Mouse (Mus musculus): ENCODE data around the gene Elovl7. TPM values are rescaled to one million over a fixed set of nuclear protein-coding genes. Genes with fewer than 3 reads are reported as not detected.

The Elovl7 gene
- polyA plus RNA-seq, 1 experiment from 2014 or later: 1.5 TPM

- Histone ChIP-seq H3K4me1 (ENCODE audit: control insufficient read depth, insufficient read depth, low read length) (no peaks in the 10 kb centered on the region), H3K27ac (replicated peaks; ENCODE audit: low read depth, low read length) (no peak overlapping the region), H3K27me3 (ENCODE audit: control insufficient read depth, insufficient read depth, low read length) (peaks cover 28% of the 10 kb centered on the region), H3K4me2 (ENCODE audit: low read depth, severe bottlenecking) (peak overlapping the region; percentile 100), H3K4me3 (ENCODE audit: low read depth, low read length) (peak overlapping the region; percentile 61), H3K36me3 (ENCODE audit: control insufficient read depth, insufficient read depth, low read length) (no peaks in the 10 kb centered on the region), H3K9me3 (ENCODE audit: control insufficient read depth, low read length) (no peaks in the 10 kb centered on the region), H3K9ac (ENCODE audit: low read length) (no peak overlapping the region)
- DNase-seq (ENCODE audit: low spot score) (no peak), ATAC-seq (ENCODE audit: insufficient number of reproducible peaks, low FRiP score, low TSS enrichment, low read depth) (no peak)
- 6% methylated on average over 12 of the region's 12 CpGs for WGBS
Observed at GRCm38 (mm10) chr13:108215231-108215780, 1.1 kb downstream of the Elovl7 start.

DNA sequence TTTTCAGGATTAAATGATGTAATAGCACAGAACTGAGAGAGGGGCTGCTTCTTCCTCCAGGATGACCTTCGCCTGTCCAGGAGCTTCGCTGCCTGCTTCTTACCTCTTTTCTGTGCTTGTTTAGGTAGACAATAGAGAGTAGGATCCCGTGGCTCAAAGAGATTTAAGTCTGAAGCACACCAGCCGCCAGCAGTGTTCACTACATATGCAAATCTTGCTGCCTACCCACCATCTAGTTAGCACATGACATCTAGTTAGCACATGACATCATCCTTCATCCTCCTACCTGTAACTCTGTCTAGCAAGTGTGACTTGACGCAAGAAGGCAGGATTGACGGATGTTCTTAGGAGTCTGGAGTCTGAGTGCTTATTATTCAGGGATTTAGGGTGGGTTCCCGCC lies 5.6 kb downstream of the Elovl7 start:
- no peak for ATAC-seq (ENCODE audit: insufficient number of reproducible peaks, low FRiP score, low TSS enrichment, low read depth)
- Histone ChIP-seq H3K27ac (replicated peaks; ENCODE audit: low read depth, low read length) (no peak overlapping the region), H3K9me3 (ENCODE audit: control insufficient read depth, low read length) (no peaks in the 10 kb centered on the region), H3K4me1 (ENCODE audit: control insufficient read depth, insufficient read depth, low read length) (no peaks in the 10 kb centered on the region), H3K9ac (ENCODE audit: low read length) (no peak overlapping the region), H3K27me3 (ENCODE audit: control insufficient read depth, insufficient read depth, low read length) (peaks cover 18% of the 10 kb centered on the region), H3K4me3 (ENCODE audit: low read depth, low read length) (no peak overlapping the region), H3K4me2 (ENCODE audit: low read depth, severe bottlenecking) (no peak overlapping the region), H3K36me3 (ENCODE audit: control insufficient read depth, insufficient read depth, low read length) (no peaks in the 10 kb centered on the region)
- DNase-seq (ENCODE audit: low spot score): no peak
- 82% methylated on average over 7 of the region's 7 CpGs for WGBS

GRCm38 (mm10) chr13:108229191-108229590 lies 15.0 kb downstream of the Elovl7 start:
- 59% methylated on average over 3 of the region's 3 CpGs for WGBS
- no peaks in the 10 kb centered on the region for H3K36me3 ChIP-seq (ENCODE audit: control insufficient read depth, insufficient read depth, low read length)
- H3K4me3 ChIP-seq (ENCODE audit: low read depth, low read length): no peak overlapping the region
- H3K9ac ChIP-seq (ENCODE audit: low read length): no peak overlapping the region
- no peak overlapping the region for H3K27ac ChIP-seq (replicated peaks; ENCODE audit: low read depth, low read length)
- no peaks in the 10 kb centered on the region for H3K27me3 ChIP-seq (ENCODE audit: control insufficient read depth, insufficient read depth, low read length)
- no peaks in the 10 kb centered on the region for H3K9me3 ChIP-seq (ENCODE audit: control insufficient read depth, low read length)
- no peak for ATAC-seq (ENCODE audit: insufficient number of reproducible peaks, low FRiP score, low TSS enrichment, low read depth)
- no peaks in the 10 kb centered on the region for H3K4me1 ChIP-seq (ENCODE audit: control insufficient read depth, insufficient read depth, low read length)
- H3K4me2 ChIP-seq (ENCODE audit: low read depth, severe bottlenecking): no peak overlapping the region
- DNase-seq (ENCODE audit: low spot score): no peak

GRCm38 (mm10) chr13:108229634-108230330 lies 15.6 kb downstream of the Elovl7 start:
- Histone ChIP-seq H3K27ac (replicated peaks; ENCODE audit: low read depth, low read length) (no peak overlapping the region), H3K9me3 (ENCODE audit: control insufficient read depth, low read length) (no peaks in the 10 kb centered on the region), H3K4me2 (ENCODE audit: low read depth, severe bottlenecking) (no peak overlapping the region), H3K9ac (ENCODE audit: low read length) (no peak overlapping the region), H3K36me3 (ENCODE audit: control insufficient read depth, insufficient read depth, low read length) (no peaks in the 10 kb centered on the region), H3K27me3 (ENCODE audit: control insufficient read depth, insufficient read depth, low read length) (no peaks in the 10 kb centered on the region), H3K4me3 (ENCODE audit: low read depth, low read length) (no peak overlapping the region), H3K4me1 (ENCODE audit: control insufficient read depth, insufficient read depth, low read length) (no peaks in the 10 kb centered on the region)
- ATAC-seq (ENCODE audit: insufficient number of reproducible peaks, low FRiP score, low TSS enrichment, low read depth) (no peak), DNase-seq (ENCODE audit: low spot score) (no peak)
- 74% methylated on average over 6 of the region's 6 CpGs for WGBS

- Histone ChIP-seq H3K36me3 (ENCODE audit: control insufficient read depth, insufficient read depth, low read length) (no peaks in the 10 kb centered on the region), H3K4me2 (ENCODE audit: low read depth, severe bottlenecking) (no peak overlapping the region), H3K9ac (ENCODE audit: low read length) (no peak overlapping the region), H3K4me1 (ENCODE audit: control insufficient read depth, insufficient read depth, low read length) (no peaks in the 10 kb centered on the region), H3K27ac (replicated peaks; ENCODE audit: low read depth, low read length) (no peak overlapping the region), H3K9me3 (ENCODE audit: control insufficient read depth, low read length) (no peaks in the 10 kb centered on the region), H3K27me3 (ENCODE audit: control insufficient read depth, insufficient read depth, low read length) (no peaks in the 10 kb centered on the region), H3K4me3 (ENCODE audit: low read depth, low read length) (no peak overlapping the region)
- WGBS: 62% methylated on average over 4 of the region's 4 CpGs
- ATAC-seq (ENCODE audit: insufficient number of reproducible peaks, low FRiP score, low TSS enrichment, low read depth): no peak
- DNase-seq (ENCODE audit: low spot score): no peak
Observed at GRCm38 (mm10) chr13:108240012-108240411, 25.8 kb downstream of the Elovl7 start.

GRCm38 (mm10) chr13:108241715-108242114 lies 27.5 kb downstream of the Elovl7 start:
- Histone ChIP-seq H3K27me3 (ENCODE audit: control insufficient read depth, insufficient read depth, low read length) (no peaks in the 10 kb centered on the region), H3K36me3 (ENCODE audit: control insufficient read depth, insufficient read depth, low read length) (no peaks in the 10 kb centered on the region), H3K9me3 (ENCODE audit: control insufficient read depth, low read length) (no peaks in the 10 kb centered on the region), H3K27ac (replicated peaks; ENCODE audit: low read depth, low read length) (no peak overlapping the region), H3K9ac (ENCODE audit: low read length) (no peak overlapping the region), H3K4me1 (ENCODE audit: control insufficient read depth, insufficient read depth, low read length) (no peaks in the 10 kb centered on the region), H3K4me2 (ENCODE audit: low read depth, severe bottlenecking) (no peak overlapping the region), H3K4me3 (ENCODE audit: low read depth, low read length) (no peak overlapping the region)
- WGBS: 85% methylated on average over 5 of the region's 5 CpGs
- ATAC-seq (ENCODE audit: insufficient number of reproducible peaks, low FRiP score, low TSS enrichment, low read depth) (no peak), DNase-seq (ENCODE audit: low spot score) (no peak)

DNA sequence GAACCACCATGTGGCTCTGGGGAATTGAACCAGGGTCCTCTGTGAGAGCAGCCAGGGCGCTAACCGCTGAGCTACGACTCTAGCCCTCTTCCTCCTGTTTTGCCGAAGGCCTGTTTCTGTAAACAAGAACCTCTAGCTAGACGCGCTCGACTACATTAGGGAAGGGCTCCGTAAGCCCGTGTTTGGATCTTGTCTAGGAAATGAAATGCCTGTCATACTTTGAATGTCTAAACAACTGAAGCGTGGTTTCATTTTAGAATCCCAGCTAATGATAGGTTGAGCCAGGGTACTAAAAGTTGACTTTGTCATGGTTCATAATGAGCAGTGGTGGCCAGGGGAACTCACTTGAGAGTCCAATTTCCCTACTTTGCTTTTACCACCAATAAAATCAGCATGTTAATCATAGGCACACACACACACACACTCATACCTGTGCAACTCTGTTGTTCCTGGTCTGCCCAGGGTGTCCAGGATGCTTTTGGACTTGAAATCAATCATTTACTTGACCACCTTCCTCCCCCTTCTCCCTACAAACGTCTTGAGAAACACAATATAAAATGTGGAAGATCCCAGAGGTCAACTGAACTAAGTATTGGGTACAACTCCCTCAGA lies 31.0 kb downstream of the Elovl7 start:
- H3K4me3 ChIP-seq (ENCODE audit: low read depth, low read length): no peak overlapping the region
- DNase-seq (ENCODE audit: low spot score) (no peak), ATAC-seq (ENCODE audit: insufficient number of reproducible peaks, low FRiP score, low TSS enrichment, low read depth) (no peak)
- WGBS: 85% methylated on average over 11 of the region's 11 CpGs
- no peak overlapping the region for H3K4me2 ChIP-seq (ENCODE audit: low read depth, severe bottlenecking)
- no peak overlapping the region for H3K27ac ChIP-seq (replicated peaks; ENCODE audit: low read depth, low read length)
- H3K36me3 ChIP-seq (ENCODE audit: control insufficient read depth, insufficient read depth, low read length): no peaks in the 10 kb centered on the region
- no peaks in the 10 kb centered on the region for H3K27me3 ChIP-seq (ENCODE audit: control insufficient read depth, insufficient read depth, low read length)
- H3K9ac ChIP-seq (ENCODE audit: low read length): no peak overlapping the region
- H3K4me1 ChIP-seq (ENCODE audit: control insufficient read depth, insufficient read depth, low read length): no peaks in the 10 kb centered on the region
- H3K9me3 ChIP-seq (ENCODE audit: control insufficient read depth, low read length): no peaks in the 10 kb centered on the region

DNA sequence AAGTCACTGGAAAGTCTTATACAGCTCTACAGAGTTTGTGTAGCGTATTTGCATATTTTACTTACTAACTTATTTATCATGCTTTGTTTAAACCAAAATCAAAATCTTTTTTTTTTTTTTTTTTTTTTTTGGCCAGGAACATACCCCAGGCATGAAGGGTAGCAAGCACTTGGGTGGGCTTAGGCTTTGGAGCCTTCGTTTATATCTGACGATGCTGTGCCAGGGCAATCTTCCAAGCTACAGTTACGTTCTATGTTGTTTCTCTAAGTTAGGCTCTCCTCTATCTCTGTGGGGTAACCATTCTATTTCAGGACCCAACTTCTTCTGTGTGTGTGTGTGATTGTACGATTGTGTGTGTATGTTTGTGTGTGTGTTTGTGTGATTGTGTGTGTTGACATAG lies 36.9 kb downstream of the Elovl7 start:
- H3K4me3 ChIP-seq (ENCODE audit: low read depth, low read length): no peak overlapping the region
- H3K4me1 ChIP-seq (ENCODE audit: control insufficient read depth, insufficient read depth, low read length): no peaks in the 10 kb centered on the region
- H3K9ac ChIP-seq (ENCODE audit: low read length): no peak overlapping the region
- ATAC-seq (ENCODE audit: insufficient number of reproducible peaks, low FRiP score, low TSS enrichment, low read depth): no peak
- H3K36me3 ChIP-seq (ENCODE audit: control insufficient read depth, insufficient read depth, low read length): no peaks in the 10 kb centered on the region
- H3K4me2 ChIP-seq (ENCODE audit: low read depth, severe bottlenecking): no peak overlapping the region
- H3K27me3 ChIP-seq (ENCODE audit: control insufficient read depth, insufficient read depth, low read length): no peaks in the 10 kb centered on the region
- no peaks in the 10 kb centered on the region for H3K9me3 ChIP-seq (ENCODE audit: control insufficient read depth, low read length)
- no peak for DNase-seq (ENCODE audit: low spot score)
- H3K27ac ChIP-seq (replicated peaks; ENCODE audit: low read depth, low read length): no peak overlapping the region
- 85% methylated on average over 5 of the region's 5 CpGs for WGBS
